Comparison of ENCODE assay signal across 34 mouse cellular contexts in the genomic region with DNA sequence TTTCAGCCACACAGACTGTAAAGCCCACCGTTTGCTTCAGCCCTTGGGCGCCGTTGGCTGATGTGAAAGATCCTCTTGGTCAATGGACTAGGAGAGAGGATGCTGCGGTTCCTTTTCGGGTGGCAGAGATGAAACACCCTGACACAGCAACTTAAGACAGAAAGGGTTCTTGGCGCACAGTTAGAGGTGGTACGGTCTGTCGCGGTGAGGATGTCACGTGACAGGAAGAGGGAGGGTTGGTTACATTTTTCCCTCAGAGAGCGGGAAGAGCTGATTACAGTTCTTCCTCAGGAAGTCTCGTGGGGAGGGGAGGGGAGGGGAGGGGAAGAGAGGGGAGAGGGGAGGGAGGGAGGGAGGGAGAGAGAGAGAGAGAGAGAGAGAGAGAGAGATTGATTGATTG. TPM values are rescaled to one million over a fixed set of nuclear protein-coding genes. Genes with fewer than 3 reads are reported as not detected.
DNase-seq lines count a peak whose midpoint lies in the region; ATAC-seq and TF ChIP-seq lines count a peak whose summit lies in the region.
"Had no signal": no experiment of that assay in that cellular context is flagged by ENCODE, and none has a peak within 500 bp of the region (broad histone marks: within the 10 kb centered on the region; RNA-seq: fewer than 3 reads in every experiment).

No protein-coding gene starts in this region.

- H3K9me3 ChIP-seq in megakaryocyte, embryonic 14.5 days, result peaks cover 35% of the 10 kb centered on the region
- no peaks in the 10 kb centered on the region for H3K9me3 ChIP-seq in ES-Bruce4 (replicated peaks; ENCODE audit: control insufficient read depth, insufficient read depth, low read length, poor library complexity, severe bottlenecking)
- H3K9me3 ChIP-seq in ES-E14 (ENCODE audit: control insufficient read depth, insufficient read depth, low read depth, low read length), result no peaks in the 10 kb centered on the region
- H3K9me3 ChIP-seq in midbrain, embryonic 16.5 days (replicated peaks; ENCODE audit: control insufficient read depth, low read length, poor library complexity, severe bottlenecking), result no peaks in the 10 kb centered on the region
- H3K9me3 ChIP-seq: forebrain, embryonic 10.5 days; forebrain, embryonic 13.5 days; heart, embryonic 10.5 days; heart, embryonic 13.5 days had no signal

- H3K9ac ChIP-seq in ES-Bruce4 (ENCODE audit: low read depth, poor library complexity, severe bottlenecking), result peak overlapping the region; percentile 4; the same call in 1 of the 2 replicates
- H3K9ac ChIP-seq in ES-E14 (ENCODE audit: insufficient read depth, low read depth, low read length, poor library complexity, severe bottlenecking), result no peak overlapping the region
- H3K9ac ChIP-seq in midbrain, embryonic 16.5 days (ENCODE audit: low read depth, low read length), result no peak overlapping the region
- H3K9ac ChIP-seq: forebrain, embryonic 13.5 days; heart, embryonic 13.5 days; hindbrain, embryonic 14.5 days had no signal

- ATAC-seq in megakaryocyte, adult 5-6 weeks (ENCODE audit: poor library complexity, severe bottlenecking), result no peak
- ATAC-seq in midbrain, embryonic 16.5 days, result no peak
- ATAC-seq: activated CD4-positive, CD25-positive, alpha-beta regulatory T cell, adult 4 months; forebrain, embryonic 13.5 days; forebrain, embryonic 16.5 days; hindbrain, postnatal 0 days; inflammation-experienced regulatory T-cells, adult 6 months; intestine, embryonic 16.5 days; Patski had no signal

- H3K4me1 ChIP-seq in megakaryocyte, embryonic 14.5 days, result peaks cover 4% of the 10 kb centered on the region; the same call in 1 of the 2 replicates
- peaks cover 6% of the 10 kb centered on the region for H3K4me1 ChIP-seq in ES-Bruce4 (ENCODE audit: control insufficient read depth, insufficient read depth, low read length)
- H3K4me1 ChIP-seq in ES-E14 (ENCODE audit: control insufficient read depth in 2 of 2, insufficient read depth in 2 of 2, low read length in 2 of 2, poor library complexity in 1 of 2), result peaks cover 9 to 11% of the 10 kb centered on the region in 2 experiments; a peak in 1 of 4 replicates
- no peaks in the 10 kb centered on the region for H3K4me1 ChIP-seq in midbrain, embryonic 16.5 days (ENCODE audit: control insufficient read depth, insufficient read depth, low read length)
- H3K4me1 ChIP-seq: forebrain, embryonic 13.5 days; heart, embryonic 10.5 days; heart, embryonic 13.5 days had no signal

- H3K4me3 ChIP-seq in megakaryocyte, embryonic 14.5 days (replicated peaks), result peak overlapping the region; percentile 23
- H3K4me3 ChIP-seq in ES-Bruce4 (ENCODE audit: low read depth, low read length) (peak overlapping the region; percentile 62), ES-E14 (ENCODE audit: insufficient read depth in 1 of 2, low read depth in 1 of 2, low read length in 2 of 2, poor library complexity in 1 of 2, severe bottlenecking in 1 of 2) (peak overlapping the region in 1 of 2 experiments; percentile 5; a peak in 1 of 4 replicates)
- no peak overlapping the region for H3K4me3 ChIP-seq in midbrain, embryonic 16.5 days (ENCODE audit: low read depth, low read length)
- H3K4me3 ChIP-seq: forebrain, embryonic 10.5 days; forebrain, embryonic 13.5 days; heart, adult 2 months; heart, embryonic 10.5 days; heart, embryonic 13.5 days had no signal

- H3K36me3 ChIP-seq in megakaryocyte, embryonic 14.5 days (replicated peaks; ENCODE audit: low read length), result no peaks in the 10 kb centered on the region
- no peaks in the 10 kb centered on the region for H3K36me3 ChIP-seq in ES-Bruce4 (ENCODE audit: control insufficient read depth, insufficient read depth, low read length, poor library complexity, severe bottlenecking)
- H3K36me3 ChIP-seq in ES-E14 (ENCODE audit: control insufficient read depth, insufficient read depth, low read length, poor library complexity, severe bottlenecking), result no peaks in the 10 kb centered on the region
- no peaks in the 10 kb centered on the region for H3K36me3 ChIP-seq in midbrain, embryonic 16.5 days (ENCODE audit: control insufficient read depth, insufficient read depth, low read length)
- H3K36me3 ChIP-seq: forebrain, embryonic 10.5 days; heart, embryonic 10.5 days; heart, embryonic 13.5 days had no signal

- no peak for TF ChIP-seq EP300 in ES-Bruce4 (IDR thresholded peaks at IDR 0.05; ENCODE audit: insufficient read depth, low read depth, low read length)

- in situ Hi-C loops in ES-E14 (cut with MboI; ENCODE audit: low sequenced_read_pairs in 2 of 2, unreplicated experiment in 2 of 2), result no loop called here

- WGBS in midbrain, embryonic 16.5 days, result 63% methylated on average over 11 of the region's 12 CpGs

- TF ChIP-seq CTCF in ES-Bruce4 (IDR thresholded peaks at IDR 0.05; ENCODE audit: low read depth, low read length), result no peak

- no peak for TF ChIP-seq POLR2A in ES-Bruce4 (IDR thresholded peaks at IDR 0.05; ENCODE audit: insufficient read depth, low read length)

- no peak for DNase-seq in ES-E14 (ENCODE audit: low read depth, low spot score)
- peak; percentile 56 for DNase-seq in ZHBTc4 (ENCODE audit: low read depth, low spot score)
- DNase-seq in cerebellum, adult 11 months, result no peak
- no peak for DNase-seq in cerebellum, postnatal 14 days
- DNase-seq: adrenal gland, adult 8-10 months; adrenal gland, postnatal 36 days; cerebellum, adult 2 months; cerebellum, adult 9-11 months; cerebellum, postnatal 36 days; gastrocnemius, postnatal 10 days; heart, adult 2 months; heart, postnatal 14 days; heart, postnatal 4 days; kidney, adult 2 months had no signal

- no peak overlapping the region for H3K4me2 ChIP-seq in midbrain, embryonic 16.5 days (ENCODE audit: low read length)
- H3K4me2 ChIP-seq: forebrain, embryonic 13.5 days; heart, embryonic 13.5 days; hindbrain, embryonic 14.5 days had no signal

- H3K27ac ChIP-seq in ES-Bruce4 (ENCODE audit: insufficient read depth, low read length) (no peak overlapping the region), ES-E14 (ENCODE audit: insufficient read depth, low read depth, low read length, poor library complexity, severe bottlenecking) (no peak overlapping the region)
- H3K27ac ChIP-seq in midbrain, embryonic 16.5 days (ENCODE audit: low read length), result no peak overlapping the region
- H3K27ac ChIP-seq: forebrain, embryonic 10.5 days; forebrain, embryonic 13.5 days; heart, adult 2 months; heart, embryonic 10.5 days; heart, embryonic 13.5 days; hindbrain, embryonic 14.5 days; hindbrain, postnatal 0 days had no signal

- peaks cover 49% of the 10 kb centered on the region for H3K27me3 ChIP-seq in megakaryocyte, embryonic 14.5 days (replicated peaks)
- no peaks in the 10 kb centered on the region for H3K27me3 ChIP-seq in ES-Bruce4 (ENCODE audit: control insufficient read depth, insufficient read depth, low read length, poor library complexity, severe bottlenecking)
- H3K27me3 ChIP-seq in midbrain, embryonic 16.5 days (ENCODE audit: control insufficient read depth, insufficient read depth, low read depth, low read length), result no peaks in the 10 kb centered on the region

TF ChIP-seq in ES-E14, 5 proteins besides CTCF, POLR2A, EP300 and RAD21:
- TF ChIP-seq MAFK (IDR thresholded peaks at IDR 0.05; ENCODE audit: insufficient read depth, low read depth, low read length) (0 out of 2 replicates have a peak, but pooled peaks have one; percentile 43), ZC3H11A (IDR thresholded peaks at IDR 0.05; ENCODE audit: borderline replicate concordance, low read depth, low read length) (no peak), CHD2 (IDR thresholded peaks at IDR 0.05; ENCODE audit: low read depth, low read length) (no peak), HCFC1 (IDR thresholded peaks at IDR 0.05; ENCODE audit: borderline replicate concordance, insufficient read depth, low read length) (no peak), ZNF384 (IDR thresholded peaks at IDR 0.05; ENCODE audit: low read depth, low read length) (no peak)

RNA-seq across cellular contexts. Expression of a gene that starts 13.4 kb away (rescaled TPM):
- 140 and 185 TPM in 2 replicates for polyA plus RNA-seq in megakaryocyte, embryonic 14.5 days (2012; ENCODE audit: insufficient read depth, low replicate concordance)
- total RNA-seq in megakaryocyte, adult 5-6 weeks (2015), result 56.7 and 62.7 TPM in 2 replicates
- total RNA-seq in megakaryocyte, adult 5-6 weeks (2017), result 27.1 and 29.2 TPM in 2 replicates
- 27.7 and 32.8 TPM in 2 replicates for polyA plus RNA-seq in ES-Bruce4 (2011; ENCODE audit: insufficient read depth, insufficient read length, low read depth, missing spikeins)
- total RNA-seq in ES-E14 (2012; rRNA removed), result 21.2 and 22.8 TPM in 2 replicates
- 48.4 and 50.0 TPM in 2 replicates for polyA plus RNA-seq in midbrain, embryonic 16.5 days (2015; fragmentation: Nextera tagmentation; extraction: Ambion mirVana)

RNA-seq across cellular contexts. Expression of a gene that starts 45.3 kb away (rescaled TPM):
- not detected in 2 replicates for polyA plus RNA-seq in megakaryocyte, embryonic 14.5 days (2012; ENCODE audit: insufficient read depth, low replicate concordance)
- not detected in 2 replicates for total RNA-seq in megakaryocyte, adult 5-6 weeks (2015)
- not detected in 2 replicates for total RNA-seq in megakaryocyte, adult 5-6 weeks (2017)
- not detected in 2 replicates for polyA plus RNA-seq in ES-Bruce4 (2011; ENCODE audit: insufficient read depth, insufficient read length, low read depth, missing spikeins)
- total RNA-seq in ES-E14 (2012; rRNA removed), result 0.21 TPM in 1 of 2 replicates, not detected in the other
- not detected in 2 replicates for polyA plus RNA-seq in midbrain, embryonic 16.5 days (2015; fragmentation: Nextera tagmentation; extraction: Ambion mirVana)
- total RNA-seq: adrenal gland, adult 8-10 months; adrenal gland, postnatal 36 days; heart, adult 2 months; heart, postnatal 14 days; heart, postnatal 4 days; hindbrain, postnatal 0 days had no signal
- polyA plus RNA-seq: activated CD4-positive, CD25-positive, alpha-beta regulatory T cell, adult 4 months; cerebellum, adult 2 months; cortical plate, adult 2 months; embryonic facial prominence, embryonic 11.5 days; forebrain, embryonic 10.5 days; forebrain, embryonic 13.5 days; forebrain, embryonic 16.5 days; gonadal fat pad, adult 2 months; heart, adult 2 months; heart, embryonic 10.5 days; heart, embryonic 16.5 days; hindbrain, embryonic 11.5 days; hindbrain, embryonic 14.5 days; hindbrain, postnatal 0 days; inflammation-experienced regulatory T-cells, adult 6 months; intestine, embryonic 16.5 days; Patski had no signal
